Mouse (Mus musculus) embryonic fibroblast, embryonic 13.5 days (primary cell): ENCODE data around the gene Arhgef3. TPM values are rescaled to one million over a fixed set of nuclear protein-coding genes. Genes with fewer than 3 reads are reported as not detected.

Source experiments
- H3K27ac ChIP-seq: 2 replicates; pipeline ENCODE4 v1.5.1; 2012; ENCODE audit warnings: low read length, control low read depth, inconsistent platforms; ENCODE audit not compliant: insufficient read depth
- H3K4me1 ChIP-seq: 2 replicates; pipeline ENCODE4 v1.6.1; 2011; ENCODE audit warnings: low read length; ENCODE audit not compliant: control insufficient read depth, insufficient read depth
- H3K4me3 ChIP-seq: 2 replicates; pipeline ENCODE4 v1.5.1; 2011; ENCODE audit warnings: mild to moderate bottlenecking, control low read depth, low read length; ENCODE audit not compliant: insufficient read depth
- CTCF ChIP-seq: IDR thresholded peaks from 2 replicates; pipeline ENCODE4 v1.5.1; 2011; ENCODE audit warnings: mild to moderate bottlenecking, control low read depth, low read length, moderate library complexity, borderline replicate concordance; ENCODE audit not compliant: insufficient read depth
- POLR2A ChIP-seq: IDR thresholded peaks from 2 replicates; pipeline ENCODE4 v1.6.1; 2011; ENCODE audit warnings: low read depth, mild to moderate bottlenecking, control low read depth, low read length, moderate library complexity
- polyA plus RNA-seq: library from polyadenylated mRNA; stranded (reverse); fragments of >200 nt; gene quantifications from 2 replicates; pipeline ENCODE4 v1.2.4, GENCODE M21; 2011; ENCODE audit warnings: low read depth; ENCODE audit not compliant: missing spikeins, insufficient read length

Gene Arhgef3
- polyA plus RNA-seq, 1 experiment: 2.5 TPM

DNA sequence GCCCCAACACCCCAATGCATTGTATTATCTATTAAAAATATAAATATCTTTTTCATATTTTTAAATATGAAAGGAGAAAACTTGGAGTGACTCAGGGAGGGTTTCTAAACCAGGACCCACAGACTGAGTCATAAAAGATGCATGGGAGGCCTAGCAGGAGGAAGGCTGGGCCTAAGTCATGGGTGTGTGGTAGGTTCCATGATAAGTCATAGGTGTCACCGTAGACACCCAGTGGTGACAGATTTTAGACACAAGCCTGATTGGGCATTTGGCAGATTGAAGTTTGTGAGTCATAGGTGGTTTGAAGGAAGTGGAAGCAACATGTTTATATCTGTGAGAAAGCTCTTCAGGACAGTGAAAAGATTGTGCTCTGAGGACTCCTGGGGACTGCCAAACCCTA is 134.4 kb downstream of the Arhgef3 start:
- Histone ChIP-seq H3K27ac (no peak overlapping the region), H3K4me3 (no peak overlapping the region), H3K4me1 (0 out of 2 replicates have a peak, but pooled peaks cover 2% of the 10 kb centered on the region)
- no peak for TF ChIP-seq POLR2A
- TF ChIP-seq CTCF: no peak

DNA sequence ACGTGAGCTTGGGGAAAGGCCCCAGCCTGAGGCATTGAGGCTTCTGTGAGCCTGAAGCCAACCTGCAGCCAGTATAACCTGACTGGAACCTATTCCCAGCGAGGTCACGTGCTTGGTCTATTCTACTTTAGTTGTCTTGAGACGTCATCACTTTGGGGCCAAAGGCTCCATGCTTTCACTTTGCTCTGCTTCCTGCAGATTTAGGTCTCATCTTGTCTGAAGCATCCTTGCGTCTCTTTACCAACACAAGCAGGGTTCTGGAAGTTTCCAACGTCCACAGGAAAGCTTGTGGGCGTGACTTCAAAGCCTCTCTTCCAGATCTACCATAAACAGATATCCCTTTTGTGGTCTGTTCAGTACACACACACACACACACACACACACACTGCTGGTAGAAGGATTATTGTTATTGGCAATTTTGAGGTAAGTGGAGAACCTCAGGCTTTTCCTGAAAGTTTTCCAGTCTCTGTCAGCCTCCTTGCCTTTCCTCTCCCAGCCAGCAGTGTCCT is 135.6 kb downstream of the Arhgef3 start:
- H3K4me3 ChIP-seq: no peak overlapping the region
- TF ChIP-seq CTCF (no peak), POLR2A (no peak)
- H3K4me1 ChIP-seq: 0 out of 2 replicates have a peak, but pooled peaks cover 2% of the 10 kb centered on the region
- H3K27ac ChIP-seq: no peak overlapping the region

GRCm38 (mm10) chr14:27253391-27253790 is 138.7 kb downstream of the Arhgef3 start:
- TF ChIP-seq POLR2A (no peak), CTCF (no peak)
- Histone ChIP-seq H3K4me1 (0 out of 2 replicates have a peak, but pooled peaks cover 2% of the 10 kb centered on the region), H3K27ac (no peak overlapping the region), H3K4me3 (no peak overlapping the region)

- TF ChIP-seq POLR2A: no peak
- TF ChIP-seq CTCF: no peak
- Histone ChIP-seq H3K27ac (no peak overlapping the region), H3K4me3 (no peak overlapping the region), H3K4me1 (no peaks in the 10 kb centered on the region)
Measured at GRCm38 (mm10) chr14:27262349-27262748, 147.7 kb downstream of the Arhgef3 start.

- TF ChIP-seq POLR2A: no peak
- no peak for TF ChIP-seq CTCF
- no peak overlapping the region for H3K27ac ChIP-seq
- no peaks in the 10 kb centered on the region for H3K4me1 ChIP-seq
- no peak overlapping the region for H3K4me3 ChIP-seq
Measured at GRCm38 (mm10) chr14:27266601-27267000, 151.9 kb downstream of the Arhgef3 start.

GRCm38 (mm10) chr14:27268137-27268536 is 153.4 kb downstream of the Arhgef3 start:
- TF ChIP-seq POLR2A: no peak
- TF ChIP-seq CTCF: no peak
- Histone ChIP-seq H3K4me1 (no peaks in the 10 kb centered on the region), H3K4me3 (no peak overlapping the region), H3K27ac (no peak overlapping the region)

- no peak overlapping the region for H3K27ac ChIP-seq
- no peaks in the 10 kb centered on the region for H3K4me1 ChIP-seq
- H3K4me3 ChIP-seq: no peak overlapping the region
- TF ChIP-seq CTCF (no peak), POLR2A (no peak)
Measured at GRCm38 (mm10) chr14:27268986-27269700, 154.4 kb downstream of the Arhgef3 start.

DNA sequence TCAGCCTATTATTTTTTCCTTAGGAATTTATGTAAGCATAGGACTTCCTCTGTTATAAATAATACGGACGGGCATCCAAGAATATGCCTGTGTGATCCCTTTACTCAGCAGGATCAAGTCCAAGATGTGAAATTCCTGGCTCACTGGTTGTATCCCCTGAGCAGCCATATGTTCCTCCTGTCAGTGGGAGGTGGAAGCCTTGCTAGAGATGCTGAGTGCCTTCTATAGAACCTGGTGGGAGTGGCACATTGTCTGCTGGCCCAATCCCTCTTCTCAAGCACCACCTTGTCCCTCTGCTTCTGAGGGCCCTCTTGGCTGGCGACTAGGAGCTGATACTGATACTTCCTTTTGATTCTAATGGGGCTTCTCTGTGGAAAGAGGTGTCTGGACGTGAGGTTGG is 155.1 kb downstream of the Arhgef3 start:
- TF ChIP-seq CTCF (no peak), POLR2A (no peak)
- Histone ChIP-seq H3K4me1 (no peaks in the 10 kb centered on the region), H3K27ac (no peak overlapping the region), H3K4me3 (no peak overlapping the region)

DNA sequence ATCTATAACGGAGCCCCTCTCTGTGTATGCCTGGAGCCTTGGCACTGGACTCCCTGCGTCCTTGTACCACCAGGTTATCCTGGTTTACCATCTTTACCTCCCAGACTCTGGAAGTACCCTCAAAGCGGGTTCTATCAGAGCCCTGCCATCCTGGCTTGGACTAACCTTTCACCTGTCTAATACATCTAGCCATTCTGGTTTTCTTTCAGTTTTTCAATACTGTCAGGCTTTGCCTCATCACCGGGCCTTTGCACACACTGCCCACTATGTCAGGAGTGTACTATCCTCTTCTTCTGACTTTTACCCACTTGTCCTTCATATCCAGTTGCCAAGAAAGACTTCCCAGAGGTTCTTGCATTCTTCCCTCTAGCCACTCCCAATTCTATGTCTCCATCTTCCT is 155.8 kb downstream of the Arhgef3 start:
- H3K27ac ChIP-seq: no peak overlapping the region
- TF ChIP-seq POLR2A (no peak), CTCF (no peak)
- H3K4me3 ChIP-seq: no peak overlapping the region
- H3K4me1 ChIP-seq: no peaks in the 10 kb centered on the region

GRCm38 (mm10) chr14:27271371-27272071 is 156.8 kb downstream of the Arhgef3 start:
- Histone ChIP-seq H3K4me1 (no peaks in the 10 kb centered on the region), H3K27ac (no peak overlapping the region), H3K4me3 (no peak overlapping the region)
- TF ChIP-seq CTCF (no peak), POLR2A (no peak)
